Mouse (Mus musculus) cortical plate, adult 2 months (tissue): Measurements from ENCODE around the gene Bsdc1. TPM values are rescaled to one million over a fixed set of nuclear protein-coding genes. Genes with fewer than 3 reads are reported as not detected.
"Not testable (repeated sequence)": the region's sequence is repeated elsewhere in the genome, so short reads cannot be mapped to it uniquely, and the experiment has no call there.

Experiments used
- H3K27ac ChIP-seq: fragments of 200-500 bp; 2 replicates; pipeline ENCODE4 v1.5.1; 2012; ENCODE audit warnings: low read length, control low read depth, inconsistent platforms; ENCODE audit not compliant: insufficient read depth
- H3K4me1 ChIP-seq: fragments of 200-500 bp; 2 replicates; pipeline ENCODE4 v1.6.1; 2011; ENCODE audit warnings: low read length; ENCODE audit not compliant: control insufficient read depth, insufficient read depth
- H3K4me3 ChIP-seq: fragments of 200-500 bp; 2 replicates; pipeline ENCODE4 v1.5.1; 2011; ENCODE audit warnings: mild to moderate bottlenecking, low read length, control low read depth; ENCODE audit not compliant: insufficient read depth
- CTCF ChIP-seq: fragments of 200-500 bp; IDR thresholded peaks from 2 replicates; pipeline ENCODE4 v1.5.1; 2011; ENCODE audit warnings: mild to moderate bottlenecking, control low read depth, low read length; ENCODE audit not compliant: insufficient read depth; ENCODE audit errors: extremely low read depth
- POLR2A ChIP-seq: fragments of 200-500 bp; IDR thresholded peaks from 2 replicates; pipeline ENCODE4 v1.6.1; 2011; ENCODE audit warnings: mild to moderate bottlenecking, low read length, control low read depth; ENCODE audit not compliant: insufficient read depth; ENCODE audit errors: extremely low read depth
- polyA plus RNA-seq: library from polyadenylated mRNA; depleted of rRNA; stranded (reverse); fragments of >200 nt; gene quantifications from 2 replicates; pipeline ENCODE4 v1.2.3, GENCODE M21; 2012

Bsdc1 gene
- polyA plus RNA-seq, 1 experiment = 28.3 TPM

DNA sequence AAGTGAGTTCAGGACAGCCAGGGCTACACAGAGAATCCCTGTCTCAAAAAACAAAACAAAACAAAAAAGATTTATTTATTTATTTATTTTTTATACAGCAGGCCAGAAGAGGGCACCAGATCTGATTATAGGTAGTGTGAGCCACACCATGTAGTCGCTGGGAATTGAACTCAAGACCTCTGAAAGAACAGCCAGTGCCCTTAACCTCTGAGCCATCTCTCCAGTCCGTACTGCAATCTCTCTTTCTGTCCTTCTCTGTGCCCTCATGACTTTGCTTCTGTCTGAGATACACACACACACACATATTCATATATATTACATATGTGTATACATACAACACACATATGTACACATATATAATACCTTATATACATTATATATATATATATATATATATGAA lies 10.5 kb upstream of the Bsdc1 start:
- TF ChIP-seq POLR2A (no peak), CTCF (no peak)
- no peaks in the 10 kb centered on the region; the same call in 1 of the 2 replicates for H3K4me1 ChIP-seq

DNA sequence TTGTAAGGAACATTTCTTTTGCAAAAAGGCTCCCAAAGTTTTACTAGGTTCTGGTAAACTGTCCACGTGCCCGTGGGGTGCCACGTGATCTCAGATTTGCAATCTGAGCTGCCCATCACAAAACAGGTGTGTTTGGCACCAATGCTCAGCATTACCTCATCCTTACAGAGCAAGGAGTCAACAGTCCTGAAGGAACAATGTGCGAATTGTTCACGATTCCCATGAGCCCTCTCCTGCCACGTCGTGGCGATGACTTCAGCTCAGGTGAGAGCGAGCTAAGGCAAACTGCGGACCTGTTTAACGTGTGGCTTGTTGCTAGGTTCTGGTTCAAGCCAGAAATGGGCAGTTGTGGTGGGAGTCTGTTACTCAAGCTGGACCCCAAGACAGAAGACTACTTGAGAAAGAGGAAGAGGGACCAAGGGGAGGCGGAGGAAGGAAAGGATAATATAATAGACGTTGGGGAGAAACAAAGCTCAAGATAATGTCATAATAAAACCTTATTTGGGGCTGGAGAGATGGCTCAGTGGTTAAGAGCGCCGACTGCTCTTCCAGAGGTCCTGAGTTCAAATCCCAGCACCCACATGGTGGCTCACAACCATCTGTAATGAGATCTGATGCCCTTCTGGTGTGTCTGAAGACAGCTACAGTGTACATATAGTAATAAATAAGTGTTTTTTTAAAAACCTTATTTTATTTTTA lies 9.8 kb upstream of the Bsdc1 start:
- Histone ChIP-seq H3K27ac (no peak overlapping the region), H3K4me3 (no peak overlapping the region), H3K4me1 (no peaks in the 10 kb centered on the region; the same call in 1 of the 2 replicates)
- TF ChIP-seq CTCF (no peak), POLR2A (no peak)

More for the DNA sequence above, 10.5 kb upstream of the Bsdc1 start:
- no peak overlapping the region for H3K4me3 ChIP-seq
- no peak overlapping the region for H3K27ac ChIP-seq

DNA sequence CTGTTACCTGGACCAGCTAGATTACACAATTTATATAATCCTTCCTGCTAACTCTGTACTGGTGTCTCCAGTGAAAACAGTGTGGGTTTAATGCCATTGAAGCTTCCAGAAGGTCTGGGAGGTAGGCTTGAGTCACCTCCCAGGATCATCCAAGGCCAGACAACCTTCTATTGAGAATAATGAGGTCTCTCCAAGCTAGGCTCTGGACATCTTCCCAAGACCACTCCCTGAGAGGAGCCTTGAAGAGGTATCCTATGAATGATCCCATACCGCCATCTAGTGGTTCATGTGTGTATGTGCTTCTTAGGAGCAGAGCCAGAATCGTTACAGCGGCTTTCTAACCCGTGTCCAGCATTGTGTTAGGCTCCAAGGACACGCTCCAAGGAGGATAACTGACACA lies 6.1 kb upstream of the Bsdc1 start:
- no peak overlapping the region for H3K4me3 ChIP-seq
- peak; percentile 92 for TF ChIP-seq CTCF
- TF ChIP-seq POLR2A = no peak
- no peak overlapping the region for H3K27ac ChIP-seq
- H3K4me1 ChIP-seq = no peaks in the 10 kb centered on the region; the same call in 1 of the 2 replicates

DNA sequence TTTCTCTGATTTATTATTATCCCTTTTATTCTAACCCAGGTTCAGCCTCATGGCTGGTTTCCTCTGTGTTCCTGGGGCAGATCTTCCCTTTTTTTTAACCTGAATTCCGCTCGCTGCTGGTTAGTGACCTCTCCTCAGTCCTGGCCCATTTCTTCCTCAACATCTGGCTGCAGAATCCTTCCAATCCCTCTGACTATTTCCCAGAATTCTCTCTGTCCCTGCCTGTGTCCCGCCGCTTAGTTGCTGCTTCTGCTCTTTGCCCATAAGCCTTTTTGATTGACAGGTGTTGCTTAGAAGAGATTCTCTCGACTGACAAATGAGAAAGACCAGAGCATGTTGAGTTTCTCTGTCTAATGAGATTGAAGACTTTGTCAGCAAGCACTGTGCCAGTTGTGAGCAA lies 5.3 kb upstream of the Bsdc1 start:
- Histone ChIP-seq H3K27ac (no peak overlapping the region), H3K4me1 (no peaks in the 10 kb centered on the region; the same call in 1 of the 2 replicates), H3K4me3 (no peak overlapping the region)
- no peak for TF ChIP-seq CTCF
- no peak for TF ChIP-seq POLR2A

DNA sequence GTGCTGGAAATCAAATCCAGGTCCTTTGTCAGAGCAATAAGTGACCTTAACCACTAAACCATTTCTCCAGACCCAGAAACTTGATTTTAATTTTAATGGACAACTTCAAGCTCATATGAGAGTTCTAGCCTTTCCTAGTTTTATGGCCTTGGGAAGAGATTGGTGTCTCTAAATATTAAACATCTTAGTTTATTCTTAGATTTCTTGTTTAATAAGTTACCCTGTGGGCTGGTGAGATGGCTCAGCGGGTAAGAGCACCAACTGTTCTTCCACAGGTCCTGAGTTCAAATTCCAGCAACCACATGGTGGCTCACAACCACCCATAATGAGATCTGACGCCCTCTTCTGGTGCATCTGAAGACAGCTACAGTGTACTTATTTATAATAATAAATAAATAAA lies 4.1 kb upstream of the Bsdc1 start:
- not testable (repeated sequence) for H3K27ac ChIP-seq, H3K4me1 ChIP-seq, H3K4me3 ChIP-seq

DNA sequence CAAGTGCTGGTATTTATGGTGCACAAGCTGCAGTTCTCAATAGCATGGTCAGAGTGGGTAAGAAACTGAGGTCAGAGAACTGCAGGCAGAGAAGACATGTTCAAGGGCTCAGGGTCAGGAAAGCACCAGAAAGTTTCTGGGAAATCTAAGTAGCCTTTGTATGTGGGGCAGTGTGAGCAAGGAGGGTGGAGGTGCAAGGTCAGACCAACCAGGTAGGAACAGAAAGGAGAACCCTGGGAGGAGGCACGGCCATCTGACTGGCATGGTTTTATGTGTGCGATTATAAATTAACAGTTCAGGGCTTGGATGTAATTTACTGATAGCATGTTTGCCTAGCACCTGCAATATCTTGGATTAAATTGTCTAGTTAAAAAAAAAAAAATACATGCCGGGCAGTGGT lies 1.7 kb upstream of the Bsdc1 start:
- Histone ChIP-seq H3K4me3 (no peak overlapping the region), H3K4me1 (no peaks in the 10 kb centered on the region; the same call in 1 of the 2 replicates), H3K27ac (no peak overlapping the region)
- TF ChIP-seq POLR2A = no peak
- no peak for TF ChIP-seq CTCF

DNA sequence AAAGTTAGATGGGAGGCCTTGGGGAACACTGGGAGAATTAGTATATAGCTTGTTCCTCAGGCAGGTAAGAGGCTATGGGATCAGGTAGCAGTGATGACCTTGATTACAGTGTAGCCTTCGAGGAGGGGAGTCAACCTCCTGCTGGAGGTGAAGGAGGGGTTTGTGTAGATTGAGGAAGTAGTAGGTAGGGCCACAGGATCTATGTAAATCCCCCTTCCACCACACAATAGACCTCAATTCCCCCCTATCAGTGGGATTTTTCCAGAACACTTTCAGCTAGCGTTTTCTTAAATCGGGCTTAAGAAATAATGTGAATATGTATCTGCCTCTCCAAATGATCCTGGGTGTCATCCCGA lies 576 bp upstream of the Bsdc1 start:
- H3K27ac ChIP-seq = 0 out of 2 replicates have a peak overlapping the region, but pooled peaks have one; percentile 1
- H3K4me3 ChIP-seq = peak overlapping the region; percentile 53
- TF ChIP-seq CTCF = no peak
- no peak for TF ChIP-seq POLR2A
- no peaks in the 10 kb centered on the region for H3K4me1 ChIP-seq

DNA sequence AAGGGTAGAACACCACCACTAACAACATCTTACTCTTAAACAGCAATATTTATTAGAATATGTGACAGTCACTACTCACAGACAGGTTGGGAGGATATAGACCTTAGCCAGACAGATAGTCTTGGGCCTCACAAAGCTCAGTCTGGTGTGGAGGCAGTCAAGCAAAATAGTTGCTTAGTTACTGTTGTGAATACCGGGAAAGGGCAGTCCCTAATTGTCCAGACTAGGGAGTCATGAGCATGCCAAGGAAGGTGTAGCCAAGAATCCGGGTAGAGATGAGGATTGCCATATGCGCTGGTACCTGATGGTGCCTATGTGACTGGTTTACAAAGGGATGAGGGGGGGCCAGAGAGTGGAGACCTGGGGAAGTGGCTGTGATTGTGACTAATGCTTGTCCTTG lies 737 bp downstream of the Bsdc1 start:
- TF ChIP-seq POLR2A (no peak), CTCF (no peak)
- Histone ChIP-seq H3K4me3 (peak overlapping the region; percentile 53), H3K4me1 (no peaks in the 10 kb centered on the region), H3K27ac (no peak overlapping the region)

DNA sequence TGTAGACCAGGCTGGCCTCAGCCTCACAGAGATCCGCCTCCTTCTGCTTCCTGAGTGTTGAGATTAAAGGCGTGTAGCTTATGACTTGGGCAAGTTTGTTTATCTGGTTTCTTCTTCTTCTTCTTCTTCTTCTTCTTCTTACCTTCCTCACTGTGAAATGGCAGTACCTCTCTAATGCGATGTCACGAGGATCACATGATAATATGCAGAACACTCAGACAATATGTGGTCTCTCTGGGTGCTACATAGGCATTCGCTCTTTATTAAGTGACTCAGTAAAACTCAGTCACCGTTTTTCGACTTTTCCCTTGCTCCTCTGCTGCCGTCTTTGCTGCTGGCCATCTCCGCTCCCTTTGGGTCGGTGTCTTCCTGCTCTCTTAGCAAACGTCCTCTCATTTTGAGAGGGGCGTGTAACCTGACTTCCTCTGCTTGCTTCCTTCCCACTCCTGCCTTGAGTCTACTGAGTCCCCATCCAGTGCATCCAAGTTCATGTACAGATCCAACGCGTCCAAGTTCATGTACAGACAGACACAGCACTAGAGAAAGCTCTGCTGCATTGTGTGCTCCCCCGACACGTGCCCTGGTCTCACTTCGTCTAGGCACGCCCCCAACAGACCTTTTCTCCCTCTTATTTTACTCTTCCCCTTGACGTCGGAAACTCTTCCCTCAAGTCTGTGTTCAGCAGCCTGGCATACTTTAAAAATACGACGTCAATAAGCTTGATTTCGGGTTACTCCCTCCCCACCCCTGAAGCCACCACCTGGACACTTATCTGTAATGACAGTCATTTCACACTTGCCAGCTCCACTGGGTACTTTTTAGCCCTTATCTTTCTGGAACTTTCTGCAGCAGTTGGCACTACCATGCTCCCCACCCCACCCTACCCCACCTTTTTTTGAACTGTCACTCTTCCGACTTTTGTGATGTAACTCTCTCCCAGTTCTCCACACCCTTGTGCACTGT lies 2.0 kb downstream of the Bsdc1 start:
- H3K4me3 ChIP-seq = peak overlapping the region; percentile 53; the same call in 1 of the 2 replicates

More for the DNA sequence above, 2.0 kb downstream of the Bsdc1 start:
- TF ChIP-seq POLR2A (no peak), CTCF (no peak)
- Histone ChIP-seq H3K4me1 (no peaks in the 10 kb centered on the region), H3K27ac (no peak overlapping the region)
